Mouse (Mus musculus) erythroblast, embryonic 14.5 days (primary cell): Measurements from ENCODE around the gene Pde6g.

Source experiments
- GATA1 ChIP-seq: IDR thresholded peaks from 2 replicates; pipeline ENCODE4 v1.6.1; 2012; ENCODE audit warnings: low read length, inconsistent platforms, mixed read lengths
- TAL1 ChIP-seq: IDR thresholded peaks from 3 replicates; pipeline ENCODE4 v1.6.1; 2012; ENCODE audit warnings: low read length, inconsistent platforms, mixed read lengths

DNA sequence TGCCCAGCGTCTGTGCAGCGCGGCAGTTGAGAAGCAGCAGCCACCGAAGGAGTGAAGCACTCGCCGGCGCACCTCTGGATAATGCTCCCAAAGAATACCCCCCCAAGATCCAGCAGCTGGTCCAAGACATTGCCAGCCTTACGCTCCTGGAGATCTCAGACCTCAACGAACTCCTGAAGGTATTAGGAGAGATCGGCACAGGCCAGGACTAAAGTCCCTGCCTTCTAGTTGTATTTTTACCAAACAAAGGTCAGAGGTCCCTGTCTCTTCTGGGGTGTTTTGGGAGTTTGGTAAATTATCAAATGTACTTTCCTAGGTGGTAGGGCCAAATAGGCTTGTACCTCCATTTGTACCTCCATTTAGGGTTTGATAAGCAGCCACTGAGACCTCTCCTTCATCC lies 32.0 kb upstream of the Pde6g start:
- TF ChIP-seq TAL1 (no peak), GATA1 (no peak)
